Mouse (Mus musculus): ENCODE measurements around the gene Myt1l. TPM values are rescaled to one million over a fixed set of nuclear protein-coding genes. Genes with fewer than 3 reads are reported as not detected.

Gene Myt1l
- polyA plus RNA-seq, 1 experiment from 2014 or later: 9.3 TPM

DNA sequence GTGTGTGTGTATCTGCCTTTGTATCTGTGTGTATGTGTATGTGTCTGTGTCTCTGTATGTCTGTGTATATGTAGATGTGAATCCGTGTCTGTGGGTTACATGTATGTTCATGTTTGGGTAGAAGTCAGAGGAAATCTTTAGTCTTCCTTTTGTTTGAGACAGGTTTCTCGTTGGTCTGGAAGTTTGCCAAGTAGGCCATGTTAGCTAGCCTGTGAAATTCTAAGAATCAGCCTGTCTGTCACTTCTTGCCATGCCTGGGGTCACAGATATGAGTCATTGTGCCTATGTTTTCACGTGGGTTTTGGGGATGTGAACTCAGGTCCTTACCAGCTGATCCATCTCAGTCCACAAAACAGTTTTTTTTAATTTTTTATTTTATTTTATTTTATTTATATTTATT lies 128.9 kb downstream of the Myt1l start:
- no peak overlapping the region for H3K4me3 ChIP-seq (replicated peaks)
- no peaks in the 10 kb centered on the region for H3K9me3 ChIP-seq (replicated peaks)
- H3K4me2 ChIP-seq (replicated peaks): no peak overlapping the region
- no peaks in the 10 kb centered on the region for H3K27me3 ChIP-seq
- WGBS: 50% methylated on average over 3 of the region's 3 CpGs
- ATAC-seq (ENCODE audit: insufficient number of reproducible peaks, low FRiP score, low TSS enrichment, low read depth): no peak
- no peak overlapping the region for H3K27ac ChIP-seq (replicated peaks)
- H3K4me1 ChIP-seq: no peaks in the 10 kb centered on the region
- H3K9ac ChIP-seq: no peak overlapping the region
- no peaks in the 10 kb centered on the region for H3K36me3 ChIP-seq

- 68% methylated on average over 2 of the region's 2 CpGs for WGBS
- no peak overlapping the region for H3K4me2 ChIP-seq (replicated peaks)
Measured at GRCm38 (mm10) chr12:29657870-29658269, 129.7 kb downstream of the Myt1l start.

GRCm38 (mm10) chr12:29671984-29672383 lies 143.8 kb downstream of the Myt1l start:
- no peak overlapping the region for H3K9ac ChIP-seq
- H3K4me1 ChIP-seq: no peaks in the 10 kb centered on the region
- H3K27ac ChIP-seq (replicated peaks): no peak overlapping the region
- H3K4me3 ChIP-seq (replicated peaks): no peak overlapping the region
- WGBS: 87% methylated on average over 7 of the region's 7 CpGs
- no peaks in the 10 kb centered on the region for H3K36me3 ChIP-seq
- no peaks in the 10 kb centered on the region for H3K27me3 ChIP-seq
- no peak for ATAC-seq (ENCODE audit: insufficient number of reproducible peaks, low FRiP score, low TSS enrichment, low read depth)
- H3K4me2 ChIP-seq (replicated peaks): no peak overlapping the region
- no peaks in the 10 kb centered on the region for H3K9me3 ChIP-seq (replicated peaks)

More at GRCm38 (mm10) chr12:29657870-29658269, 129.7 kb downstream of the Myt1l start:
- Histone ChIP-seq H3K4me3 (replicated peaks) (no peak overlapping the region), H3K27ac (replicated peaks) (no peak overlapping the region), H3K27me3 (no peaks in the 10 kb centered on the region), H3K36me3 (no peaks in the 10 kb centered on the region), H3K9ac (no peak overlapping the region), H3K4me1 (no peaks in the 10 kb centered on the region), H3K9me3 (replicated peaks) (no peaks in the 10 kb centered on the region)
- no peak for ATAC-seq (ENCODE audit: insufficient number of reproducible peaks, low FRiP score, low TSS enrichment, low read depth)

DNA sequence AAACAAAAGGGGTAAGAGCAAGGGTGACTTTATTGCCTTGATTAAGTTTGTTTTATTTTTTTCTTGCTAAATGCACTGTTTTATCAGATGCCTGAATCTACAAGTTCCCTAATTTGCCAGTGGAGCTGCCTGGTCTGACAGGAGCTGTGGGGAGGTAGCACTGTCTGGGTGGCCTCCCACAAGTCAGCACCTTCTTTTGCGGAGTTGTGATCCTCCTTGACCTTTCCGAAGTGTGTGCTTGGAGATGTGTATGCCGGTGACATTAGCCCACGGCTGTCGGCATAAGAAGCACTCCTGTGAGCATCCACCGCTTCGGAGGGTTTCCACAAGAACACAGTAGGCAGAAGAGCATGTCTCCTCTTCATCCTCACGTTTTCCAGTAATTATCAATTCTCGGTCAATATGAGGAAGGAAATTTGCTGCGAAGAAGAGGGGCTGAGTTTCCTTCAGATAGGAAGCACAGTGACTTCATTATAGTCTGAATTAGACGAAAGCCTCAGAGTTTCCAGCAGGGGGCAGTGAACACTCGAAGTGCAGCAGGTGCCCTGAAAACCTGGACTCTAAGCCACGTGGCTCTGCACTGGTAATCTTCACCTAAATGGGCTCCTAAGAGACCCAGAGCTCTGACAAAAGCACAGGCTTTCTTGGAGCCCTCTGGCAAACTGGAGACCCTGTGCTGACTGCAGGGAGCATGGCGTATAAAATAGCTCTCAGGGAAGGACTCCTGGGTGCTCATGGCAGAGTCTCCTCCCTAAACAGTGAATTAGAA lies 147.6 kb downstream of the Myt1l start:
- H3K27ac ChIP-seq (replicated peaks): no peak overlapping the region
- H3K36me3 ChIP-seq: no peaks in the 10 kb centered on the region
- H3K4me1 ChIP-seq: no peaks in the 10 kb centered on the region
- WGBS: 43% methylated on average over 14 of the region's 14 CpGs
- H3K9me3 ChIP-seq (replicated peaks): no peaks in the 10 kb centered on the region
- H3K27me3 ChIP-seq: no peaks in the 10 kb centered on the region
- H3K4me3 ChIP-seq (replicated peaks): no peak overlapping the region
- no peak overlapping the region for H3K4me2 ChIP-seq (replicated peaks)
- no peak for ATAC-seq (ENCODE audit: insufficient number of reproducible peaks, low FRiP score, low TSS enrichment, low read depth)
- no peak overlapping the region for H3K9ac ChIP-seq

GRCm38 (mm10) chr12:29682384-29682783 lies 154.2 kb downstream of the Myt1l start:
- Histone ChIP-seq H3K27me3 (no peaks in the 10 kb centered on the region), H3K4me2 (replicated peaks) (no peak overlapping the region), H3K4me3 (replicated peaks) (no peak overlapping the region), H3K9me3 (replicated peaks) (no peaks in the 10 kb centered on the region), H3K36me3 (no peaks in the 10 kb centered on the region), H3K9ac (no peak overlapping the region), H3K27ac (replicated peaks) (no peak overlapping the region), H3K4me1 (no peaks in the 10 kb centered on the region)
- WGBS: 79% methylated on average over 8 of the region's 8 CpGs
- ATAC-seq (ENCODE audit: insufficient number of reproducible peaks, low FRiP score, low TSS enrichment, low read depth): no peak

DNA sequence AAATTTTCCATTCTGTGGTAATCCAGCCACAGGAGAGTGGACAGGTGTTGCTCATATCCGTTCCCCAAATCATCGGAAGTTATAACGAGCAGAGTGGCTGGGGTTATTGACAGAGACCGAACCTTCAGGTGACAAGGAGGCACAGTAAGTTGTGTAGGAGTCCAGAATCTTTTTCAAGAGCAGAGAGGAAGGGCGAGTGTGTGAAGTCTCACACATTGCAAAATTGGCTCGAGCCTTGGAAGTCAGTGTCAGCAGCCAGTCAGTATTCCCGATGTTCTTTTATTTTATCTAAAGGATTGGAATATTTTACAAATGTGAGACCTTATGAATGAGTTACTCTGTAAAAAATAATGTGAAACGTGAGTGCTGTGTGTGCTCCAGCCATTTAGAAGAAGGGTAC lies 154.8 kb downstream of the Myt1l start:
- no peak overlapping the region for H3K4me3 ChIP-seq (replicated peaks)
- no peak for ATAC-seq (ENCODE audit: insufficient number of reproducible peaks, low FRiP score, low TSS enrichment, low read depth)
- 85% methylated on average over 8 of the region's 8 CpGs for WGBS

GRCm38 (mm10) chr12:29686241-29686640 lies 158.1 kb downstream of the Myt1l start:
- Histone ChIP-seq H3K4me3 (replicated peaks) (no peak overlapping the region), H3K9me3 (replicated peaks) (no peaks in the 10 kb centered on the region), H3K4me2 (replicated peaks) (no peak overlapping the region), H3K4me1 (no peaks in the 10 kb centered on the region), H3K27me3 (no peaks in the 10 kb centered on the region), H3K9ac (no peak overlapping the region), H3K27ac (replicated peaks) (no peak overlapping the region), H3K36me3 (no peaks in the 10 kb centered on the region)
- no peak for ATAC-seq (ENCODE audit: insufficient number of reproducible peaks, low FRiP score, low TSS enrichment, low read depth)
- WGBS: 52% methylated on average over 8 of the region's 8 CpGs

More for the DNA sequence above, 154.8 kb downstream of the Myt1l start:
- no peak overlapping the region for H3K27ac ChIP-seq (replicated peaks)
- no peaks in the 10 kb centered on the region for H3K9me3 ChIP-seq (replicated peaks)
- no peak overlapping the region for H3K9ac ChIP-seq
- H3K4me1 ChIP-seq: no peaks in the 10 kb centered on the region
- no peaks in the 10 kb centered on the region for H3K27me3 ChIP-seq
- no peak overlapping the region for H3K4me2 ChIP-seq (replicated peaks)
- no peaks in the 10 kb centered on the region for H3K36me3 ChIP-seq

DNA sequence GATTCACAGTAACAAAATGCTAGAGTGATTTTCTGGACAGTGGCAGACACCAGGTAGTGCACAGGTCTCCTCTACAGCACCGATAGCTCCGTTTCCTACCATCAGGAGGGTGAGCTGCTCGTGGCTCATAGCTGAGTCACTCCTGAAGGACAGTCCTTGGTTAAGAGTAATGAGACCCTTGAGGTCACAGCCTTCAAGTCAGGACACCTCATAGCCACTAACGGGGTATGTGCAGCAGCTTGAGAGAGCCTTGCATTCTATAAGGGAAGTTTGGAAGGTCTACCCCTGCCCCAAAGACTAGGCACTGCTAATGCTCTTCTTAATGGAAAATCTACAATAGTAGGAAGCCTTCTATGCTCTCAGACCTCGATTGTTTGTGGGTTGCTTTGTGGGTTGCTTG lies 163.4 kb downstream of the Myt1l start:
- ATAC-seq (ENCODE audit: insufficient number of reproducible peaks, low FRiP score, low TSS enrichment, low read depth): no peak
- H3K4me2 ChIP-seq (replicated peaks): no peak overlapping the region
- H3K4me1 ChIP-seq: no peaks in the 10 kb centered on the region
- no peak overlapping the region for H3K27ac ChIP-seq (replicated peaks)
- no peak overlapping the region for H3K4me3 ChIP-seq (replicated peaks)
- no peaks in the 10 kb centered on the region for H3K36me3 ChIP-seq
- H3K9ac ChIP-seq: no peak overlapping the region
- 81% methylated on average over 5 of the region's 5 CpGs for WGBS
- no peaks in the 10 kb centered on the region for H3K9me3 ChIP-seq (replicated peaks)
- no peaks in the 10 kb centered on the region for H3K27me3 ChIP-seq

DNA sequence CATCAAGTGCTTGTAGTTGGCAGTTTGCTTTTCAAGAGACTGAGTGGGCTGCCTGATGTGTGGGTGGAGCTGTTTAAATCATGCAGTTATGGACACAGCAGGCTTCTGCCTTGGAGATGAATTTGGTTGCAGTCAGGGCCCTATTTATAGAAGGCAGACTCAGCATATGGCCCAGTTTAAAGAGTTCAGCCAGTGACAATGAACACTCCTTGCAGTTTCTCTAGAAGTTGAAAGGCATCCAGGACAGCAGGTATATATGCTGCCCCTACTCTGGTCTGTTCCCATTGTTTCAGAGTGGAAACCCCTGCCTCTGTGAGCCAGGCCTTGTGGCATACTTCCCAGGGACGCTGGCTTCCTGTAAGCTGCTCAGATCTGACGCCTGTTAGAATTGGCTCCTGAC lies 167.0 kb downstream of the Myt1l start:
- Histone ChIP-seq H3K36me3 (no peaks in the 10 kb centered on the region), H3K27ac (replicated peaks) (no peak overlapping the region), H3K4me2 (replicated peaks) (no peak overlapping the region), H3K9ac (no peak overlapping the region), H3K9me3 (replicated peaks) (no peaks in the 10 kb centered on the region), H3K4me3 (replicated peaks) (no peak overlapping the region), H3K27me3 (no peaks in the 10 kb centered on the region), H3K4me1 (peaks cover 19% of the 10 kb centered on the region)
- WGBS: 57% methylated on average over 2 of the region's 2 CpGs
- no peak for ATAC-seq (ENCODE audit: insufficient number of reproducible peaks, low FRiP score, low TSS enrichment, low read depth)

GRCm38 (mm10) chr12:29697526-29698500 lies 169.6 kb downstream of the Myt1l start:
- Histone ChIP-seq H3K9me3 (replicated peaks) (no peaks in the 10 kb centered on the region), H3K4me3 (replicated peaks) (no peak overlapping the region), H3K9ac (no peak overlapping the region), H3K4me1 (peaks cover 21% of the 10 kb centered on the region), H3K36me3 (no peaks in the 10 kb centered on the region), H3K27ac (replicated peaks) (no peak overlapping the region), H3K27me3 (no peaks in the 10 kb centered on the region), H3K4me2 (replicated peaks) (no peak overlapping the region)
- ATAC-seq (ENCODE audit: insufficient number of reproducible peaks, low FRiP score, low TSS enrichment, low read depth): no peak
- 67% methylated on average over 12 of the region's 12 CpGs for WGBS

- 51% methylated on average over 3 of the region's 3 CpGs for WGBS
- Histone ChIP-seq H3K27ac (replicated peaks) (no peak overlapping the region), H3K9me3 (replicated peaks) (no peaks in the 10 kb centered on the region), H3K4me1 (peaks cover 25% of the 10 kb centered on the region), H3K27me3 (no peaks in the 10 kb centered on the region), H3K36me3 (no peaks in the 10 kb centered on the region), H3K9ac (no peak overlapping the region), H3K4me3 (replicated peaks) (no peak overlapping the region), H3K4me2 (replicated peaks) (no peak overlapping the region)
- no peak for ATAC-seq (ENCODE audit: insufficient number of reproducible peaks, low FRiP score, low TSS enrichment, low read depth)
Measured at GRCm38 (mm10) chr12:29698541-29698940, 170.4 kb downstream of the Myt1l start.

All from embryonic facial prominence, embryonic 15.5 days (tissue).